Mouse (Mus musculus) liver, adult 2 months (tissue): Measurements from ENCODE around the gene Hspa1b. TPM values are rescaled to one million over a fixed set of nuclear protein-coding genes. Genes with fewer than 3 reads are reported as not detected.
A peak's percentile ranks its signal among the peaks of the same experiment; 100 is the strongest.
"Not testable (repeated sequence)": the region's sequence is repeated elsewhere in the genome, so short reads cannot be mapped to it uniquely, and the experiment has no call there.

ENCODE experiments used
- DNase-seq: peaks from one replicate; pipeline ENCODE4 v3.0.0-alpha.2; 2011; ENCODE audit warnings: low read depth, low spot score; ENCODE audit errors: extremely low read depth
- H3K27ac ChIP-seq: fragments of 200-500 bp; replicated peaks from 2 replicates; pipeline ENCODE4 v1.5.1; 2012; ENCODE audit warnings: low read depth, mild to moderate bottlenecking, control low read depth, inconsistent platforms, low read length; ENCODE audit not compliant: insufficient read depth
- H3K27me3 ChIP-seq: fragments of 200-500 bp; 2 replicates; pipeline ENCODE4 v1.6.1; 2012; ENCODE audit warnings: mild to moderate bottlenecking, moderate library complexity, low read length, inconsistent platforms; ENCODE audit not compliant: control insufficient read depth, insufficient read depth
- H3K36me3 ChIP-seq: fragments of 200-500 bp; 2 replicates; pipeline ENCODE4 v1.6.1; 2012; ENCODE audit warnings: low read length, inconsistent platforms; ENCODE audit not compliant: control insufficient read depth, insufficient read depth
- H3K4me1 ChIP-seq: fragments of 200-500 bp; 2 replicates; pipeline ENCODE4 v1.6.1; 2011; ENCODE audit warnings: low read length; ENCODE audit not compliant: control insufficient read depth, insufficient read depth
- H3K4me3 ChIP-seq: fragments of 200-500 bp; 2 replicates; pipeline ENCODE4 v1.5.1; 2011; ENCODE audit warnings: low read depth, mild to moderate bottlenecking, control low read depth, low read length, moderate library complexity; ENCODE audit not compliant: insufficient read depth
- H3K79me2 ChIP-seq: fragments of 200-500 bp; 2 replicates; pipeline ENCODE4 v1.6.1; 2012; ENCODE audit warnings: inconsistent platforms, mild to moderate bottlenecking, low read length, moderate library complexity; ENCODE audit not compliant: control insufficient read depth, insufficient read depth
- H3K9ac ChIP-seq: fragments of 200-500 bp; 2 replicates; pipeline ENCODE4 v1.6.1; 2012; ENCODE audit warnings: low read depth, mild to moderate bottlenecking, control low read depth, inconsistent platforms, low read length
- CTCF ChIP-seq: fragments of 200-500 bp; IDR thresholded peaks from 2 replicates; pipeline ENCODE4 v1.5.1; 2011; ENCODE audit warnings: low read depth, low read length, control low read depth
- POLR2A ChIP-seq: fragments of 200-500 bp; IDR thresholded peaks from 2 replicates; pipeline ENCODE4 v1.6.1; 2011; ENCODE audit warnings: low read length, control low read depth; ENCODE audit not compliant: insufficient read depth; ENCODE audit errors: extremely low read depth
- WGBS: fragments of 180-500 bp; shearing (Covaris S2); methylation state at CpG from one replicate; pipeline ENCODE4 v1.1.7; 2018; 5-methylcytosine and 5-hydroxymethylcytosine counted together
- polyA plus RNA-seq: library from polyadenylated mRNA; depleted of rRNA; stranded (reverse); fragments of >200 nt; gene quantifications from 2 replicates; pipeline ENCODE4 v1.2.3, GENCODE M21; 2012
- total RNA-seq: library from RNA; depleted of rRNA; stranded (reverse); fragments of >200 nt; gene quantifications from 2 replicates; pipeline ENCODE4 v1.2.3, GENCODE M21; 2014

The Hspa1b gene
- total and polyA plus RNA-seq, 2 experiments = 3.6 to 10.0 TPM

- peak overlapping the region; percentile 66 for H3K27ac ChIP-seq
- H3K27me3 ChIP-seq = no peaks in the 10 kb centered on the region
- TF ChIP-seq CTCF = peak; percentile 52; the same call in 1 of the 2 replicates
- peak; percentile 96 for TF ChIP-seq POLR2A
- H3K4me3 ChIP-seq = peak overlapping the region; percentile 90
- under 1% methylated on average over 23 of the region's 23 CpGs for WGBS
- peaks cover 8% of the 10 kb centered on the region for H3K4me1 ChIP-seq
- H3K9ac ChIP-seq = peak overlapping the region; percentile 86
- peaks cover 7% of the 10 kb centered on the region; the same call in 1 of the 2 replicates for H3K36me3 ChIP-seq
- H3K79me2 ChIP-seq = peaks cover 5% of the 10 kb centered on the region; the same call in 1 of the 2 replicates
- peak; percentile 76 for DNase-seq
These were observed 6.5 kb downstream of the Hspa1b start for GRCm38 (mm10) chr17:34952378-34953040.

GRCm38 (mm10) chr17:34951636-34952377 lies 7.2 kb downstream of the Hspa1b start:
- Histone ChIP-seq H3K27me3 (no peaks in the 10 kb centered on the region), H3K9ac (peak overlapping the region; percentile 86), H3K36me3 (peaks cover 7% of the 10 kb centered on the region; the same call in 1 of the 2 replicates), H3K27ac (peak overlapping the region; percentile 55), H3K79me2 (peaks cover 5% of the 10 kb centered on the region; the same call in 1 of the 2 replicates), H3K4me1 (peaks cover 9% of the 10 kb centered on the region), H3K4me3 (peak overlapping the region; percentile 90)
- WGBS = 1% methylated on average over 29 of the region's 29 CpGs
- DNase-seq = no peak
- no peak for TF ChIP-seq POLR2A
- TF ChIP-seq CTCF = no peak

GRCm38 (mm10) chr17:34950514-34951455 lies 8.3 kb downstream of the Hspa1b start:
- TF ChIP-seq CTCF = no peak
- Histone ChIP-seq H3K27ac (no peak overlapping the region), H3K79me2 (peaks cover 5% of the 10 kb centered on the region; the same call in 1 of the 2 replicates), H3K9ac (peak overlapping the region; percentile 86), H3K36me3 (peaks cover 7% of the 10 kb centered on the region; the same call in 1 of the 2 replicates), H3K27me3 (no peaks in the 10 kb centered on the region), H3K4me1 (peaks cover 7% of the 10 kb centered on the region), H3K4me3 (no peak overlapping the region)
- WGBS = 34% methylated on average over 10 of the region's 10 CpGs
- DNase-seq = no peak

GRCm38 (mm10) chr17:34949553-34949969 lies 9.5 kb downstream of the Hspa1b start:
- H3K27me3 ChIP-seq = no peaks in the 10 kb centered on the region
- H3K9ac ChIP-seq = no peak overlapping the region
- H3K27ac ChIP-seq = no peak overlapping the region
- peaks cover 5% of the 10 kb centered on the region; the same call in 1 of the 2 replicates for H3K79me2 ChIP-seq
- no peak overlapping the region for H3K4me3 ChIP-seq
- peaks cover 7% of the 10 kb centered on the region; the same call in 1 of the 2 replicates for H3K36me3 ChIP-seq
- DNase-seq = no peak
- no peak for TF ChIP-seq POLR2A
- no peak for TF ChIP-seq CTCF
- WGBS = 70% methylated on average over 4 of the region's 4 CpGs
- H3K4me1 ChIP-seq = peaks cover 7% of the 10 kb centered on the region

DNA sequence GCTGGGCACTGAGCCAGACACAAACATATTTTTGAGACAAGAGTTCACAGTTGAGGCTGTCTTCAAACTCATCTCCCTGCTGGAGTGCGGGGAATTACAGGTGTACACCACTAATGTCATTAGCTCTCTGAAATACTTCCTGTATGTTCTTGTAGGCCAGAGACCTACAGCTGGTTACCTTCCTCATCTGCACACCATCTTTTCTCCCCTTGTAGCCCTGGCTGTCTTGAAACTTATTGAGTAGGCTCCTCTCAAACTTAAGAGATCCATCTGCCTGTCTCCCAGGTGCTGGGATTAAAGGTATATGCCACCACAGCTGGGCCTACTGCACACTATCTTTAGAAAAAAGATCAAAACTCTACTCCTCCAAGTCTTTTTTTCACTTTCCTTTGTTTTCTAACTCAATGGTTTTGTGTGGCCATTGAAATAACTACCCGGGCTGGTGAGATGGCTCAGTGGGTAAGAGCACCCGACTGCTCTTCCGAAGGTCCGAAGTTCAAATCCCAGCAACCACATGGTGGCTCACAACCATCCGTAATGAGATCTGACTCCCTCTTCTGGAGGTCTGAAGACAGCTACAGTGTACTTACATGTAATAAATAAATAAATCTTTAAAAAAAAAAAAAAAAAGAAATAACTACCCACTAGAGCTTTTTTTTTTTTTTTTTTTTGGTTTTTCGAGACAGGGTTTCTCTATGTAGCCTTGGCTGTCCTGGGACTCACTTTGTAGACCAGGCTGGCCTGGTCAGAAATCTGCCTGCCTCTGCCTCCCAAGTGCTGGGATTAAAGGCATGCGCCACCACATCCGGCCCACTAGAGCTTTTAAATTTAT lies 10.1 kb downstream of the Hspa1b start:
- H3K4me3 ChIP-seq, H3K4me1 ChIP-seq, H3K79me2 ChIP-seq, H3K9ac ChIP-seq, H3K27me3 ChIP-seq, DNase-seq, H3K36me3 ChIP-seq, H3K27ac ChIP-seq: not testable (repeated sequence)
- 50% methylated on average over 9 of the region's 9 CpGs for WGBS
